ENCODE assay signal across 9 mouse cellular contexts in genomic region chr2:20518506-20518905, GRCm38 (mm10).
DNase-seq lines count a peak whose midpoint lies in the region; ATAC-seq and TF ChIP-seq lines count a peak whose summit lies in the region.
"Had no signal": no experiment of that assay in that cellular context is flagged by ENCODE, and none has a peak within 500 bp of the region (broad histone marks: within the 10 kb centered on the region; RNA-seq: fewer than 3 reads in every experiment).

No protein-coding gene starts in this region.

- TF ChIP-seq CTCF in gastrocnemius, adult 2 months (IDR thresholded peaks at IDR 0.05), result no peak
- no peak for TF ChIP-seq CTCF in ES-Bruce4 (IDR thresholded peaks at IDR 0.05; ENCODE audit: low read depth, low read length)
- no peak for TF ChIP-seq CTCF in lung, embryonic 14.5 days (IDR thresholded peaks at IDR 0.05; ENCODE audit: low read depth)

- H3K4me2 ChIP-seq in heart, embryonic 12.5 days, result no peak overlapping the region
- no peak overlapping the region for H3K4me2 ChIP-seq in lung, embryonic 14.5 days

- no peak for TF ChIP-seq POLR2A in ES-Bruce4 (IDR thresholded peaks at IDR 0.05; ENCODE audit: insufficient read depth, low read length)

- no peaks in the 10 kb centered on the region for H3K4me1 ChIP-seq in ES-Bruce4 (ENCODE audit: control insufficient read depth, insufficient read depth, low read length)
- H3K4me1 ChIP-seq in heart, embryonic 12.5 days (replicated peaks), result peaks cover 26% of the 10 kb centered on the region
- H3K4me1 ChIP-seq in lung, embryonic 14.5 days (ENCODE audit: insufficient read depth), result peaks cover 3% of the 10 kb centered on the region

- no peak for TF ChIP-seq EP300 in ES-Bruce4 (IDR thresholded peaks at IDR 0.05; ENCODE audit: insufficient read depth, low read depth, low read length)

- peaks cover 6% of the 10 kb centered on the region for H3K36me3 ChIP-seq in ES-Bruce4 (ENCODE audit: control insufficient read depth, insufficient read depth, low read length, poor library complexity, severe bottlenecking)
- H3K36me3 ChIP-seq in heart, embryonic 12.5 days, result no peaks in the 10 kb centered on the region
- H3K36me3 ChIP-seq in lung, embryonic 14.5 days (ENCODE audit: insufficient read depth), result no peaks in the 10 kb centered on the region

- no peaks in the 10 kb centered on the region for H3K9me3 ChIP-seq in ES-Bruce4 (replicated peaks; ENCODE audit: control insufficient read depth, insufficient read depth, low read length, poor library complexity, severe bottlenecking)
- H3K9me3 ChIP-seq in heart, embryonic 12.5 days (replicated peaks), result no peaks in the 10 kb centered on the region
- no peaks in the 10 kb centered on the region for H3K9me3 ChIP-seq in lung, embryonic 14.5 days (ENCODE audit: low read depth, low read length)

- no peak overlapping the region for H3K4me3 ChIP-seq in gastrocnemius, adult 2 months
- H3K4me3 ChIP-seq in ES-Bruce4 (ENCODE audit: low read depth, low read length), result no peak overlapping the region
- H3K4me3 ChIP-seq in heart, embryonic 12.5 days, result no peak overlapping the region
- H3K4me3 ChIP-seq in lung, embryonic 14.5 days (ENCODE audit: low read depth, low read length), result no peak overlapping the region

- no peak overlapping the region for H3K9ac ChIP-seq in ES-Bruce4 (ENCODE audit: low read depth, poor library complexity, severe bottlenecking)
- no peak overlapping the region for H3K9ac ChIP-seq in heart, embryonic 12.5 days
- no peak overlapping the region for H3K9ac ChIP-seq in lung, embryonic 14.5 days

- DNase-seq in gastrocnemius, adult 2 months, result no peak
- no peak for DNase-seq in gastrocnemius, postnatal 10 days
- peak; percentile 87 for DNase-seq in lung, embryonic 14.5 days
- no peak for DNase-seq in cerebellum, adult 18-20 months
- no peak for DNase-seq in layer of hippocampus, postnatal 25 days (ENCODE audit: extremely low spot score in 1 of 2, low spot score in 1 of 2)
- DNase-seq in left cerebral cortex, postnatal 36 days (ENCODE audit: low spot score in 2 of 2), result no peak
- DNase-seq: right cerebral cortex, postnatal 25 days had no signal

- intact Hi-C loops in gastrocnemius, adult 2 months (cut with DNase I), result loop anchor here (5.0 kb wide), 1 partner anchor 259 kb away; no protein-coding TSS in a partner anchor
- intact Hi-C loops in left cerebral cortex, postnatal 36 days (cut with DNase I), result no loop called here

- no peak for ATAC-seq in heart, embryonic 12.5 days (ENCODE audit: insufficient number of reproducible peaks, low FRiP score)
- ATAC-seq in lung, embryonic 14.5 days (ENCODE audit: insufficient read depth), result no peak

- peak overlapping the region; percentile 92 for H3K27ac ChIP-seq in gastrocnemius, adult 2 months
- H3K27ac ChIP-seq in ES-Bruce4 (ENCODE audit: insufficient read depth, low read length), result 0 out of 2 replicates have a peak overlapping the region, but pooled peaks have one; percentile 2
- H3K27ac ChIP-seq in heart, embryonic 12.5 days (ENCODE audit: poor library complexity, severe bottlenecking), result peak overlapping the region; percentile 21; the same call in 1 of the 2 replicates
- H3K27ac ChIP-seq in lung, embryonic 14.5 days (ENCODE audit: low read depth), result no peak overlapping the region; the same call in 1 of the 2 replicates

- 39% methylated on average over 2 of the region's 2 CpGs for WGBS in heart, embryonic 12.5 days
- 31% methylated on average over 2 of the region's 2 CpGs for WGBS in lung, embryonic 14.5 days

- no peaks in the 10 kb centered on the region for H3K27me3 ChIP-seq in ES-Bruce4 (ENCODE audit: control insufficient read depth, insufficient read depth, low read length, poor library complexity, severe bottlenecking)
- no peaks in the 10 kb centered on the region for H3K27me3 ChIP-seq in heart, embryonic 12.5 days (replicated peaks)
- H3K27me3 ChIP-seq in lung, embryonic 14.5 days (ENCODE audit: insufficient read depth, low read length), result no peaks in the 10 kb centered on the region
